Mouse (Mus musculus) limb, embryonic 10.5 days (tissue): ENCODE measurements around the gene Tprgl. TPM values are rescaled to one million over a fixed set of nuclear protein-coding genes. Genes with fewer than 3 reads are reported as not detected.

Source experiments
- DNase-seq: peaks from one replicate; pipeline ENCODE4 v3.0.0-alpha.2; 2017; ENCODE audit warnings: low spot score
- H3K27ac ChIP-seq: fragments of 300-500 bp; sonication (generic); 2 replicates; pipeline ENCODE4 v1.5.1; 2016; ENCODE audit warnings: mild to moderate bottlenecking
- H3K27me3 ChIP-seq: fragments of 300-500 bp; sonication (generic); 2 replicates; pipeline ENCODE4 v1.6.1; 2016; ENCODE audit warnings: low read depth, mild to moderate bottlenecking; ENCODE audit not compliant: poor library complexity, severe bottlenecking
- H3K36me3 ChIP-seq: fragments of 300-500 bp; sonication (generic); 2 replicates; pipeline ENCODE4 v1.6.1; 2016; ENCODE audit warnings: mild to moderate bottlenecking, moderate library complexity
- H3K4me1 ChIP-seq: fragments of 300-500 bp; sonication (generic); 2 replicates; pipeline ENCODE4 v1.6.1; 2016
- H3K4me3 ChIP-seq: fragments of 300-500 bp; sonication (generic); 2 replicates; pipeline ENCODE4 v1.5.1; 2016; ENCODE audit warnings: mild to moderate bottlenecking, moderate library complexity
- H3K9me3 ChIP-seq: fragments of 300-500 bp; sonication (generic); replicated peaks from 2 replicates; pipeline ENCODE4 v1.6.1; 2016; ENCODE audit warnings: mild to moderate bottlenecking
- WGBS: fragments of 180-500 bp; shearing (Covaris S2); methylation state at CpG from one replicate; pipeline ENCODE4 v1.1.7; 2016; 5-methylcytosine and 5-hydroxymethylcytosine counted together
- polyA plus RNA-seq: library from polyadenylated mRNA; unstranded; fragments of >200 nt; fragmentation: Nextera tagmentation; extraction: Ambion mirVana; gene quantifications from 2 replicates; pipeline ENCODE4 v1.2.1, GENCODE M21; 2016

Tprgl gene
- polyA plus RNA-seq, 1 experiment from 2014 or later, result 100 TPM

DNA sequence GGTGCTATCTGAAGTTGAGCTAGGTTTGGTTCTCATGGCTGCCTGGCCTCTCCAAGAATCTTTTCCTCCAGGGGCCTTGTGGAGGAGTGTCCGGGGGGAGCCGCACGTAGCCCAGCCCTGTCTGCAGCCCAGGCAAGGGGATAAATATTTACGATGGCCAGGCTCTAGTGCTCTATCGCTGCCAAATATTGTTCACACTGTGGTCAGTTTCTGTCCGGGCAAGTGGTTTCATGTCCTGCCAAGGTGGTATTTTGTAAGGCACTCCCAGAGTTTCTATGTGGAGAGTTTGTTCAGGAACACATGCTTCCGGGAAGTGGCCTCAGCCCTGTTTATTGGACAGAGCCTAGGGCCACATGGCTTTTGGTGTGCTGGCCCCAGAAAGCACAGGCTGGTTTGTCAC, 20.5 kb upstream of the Tprgl start:
- no peak overlapping the region for H3K27ac ChIP-seq
- no peak for DNase-seq
- H3K36me3 ChIP-seq, result peaks cover 72% of the 10 kb centered on the region
- H3K4me1 ChIP-seq, result peaks cover 29% of the 10 kb centered on the region
- no peaks in the 10 kb centered on the region; the same call in 1 of the 2 replicates for H3K27me3 ChIP-seq
- no peaks in the 10 kb centered on the region for H3K9me3 ChIP-seq
- 81% methylated on average over 7 of the region's 7 CpGs for WGBS
- no peak overlapping the region for H3K4me3 ChIP-seq

DNA sequence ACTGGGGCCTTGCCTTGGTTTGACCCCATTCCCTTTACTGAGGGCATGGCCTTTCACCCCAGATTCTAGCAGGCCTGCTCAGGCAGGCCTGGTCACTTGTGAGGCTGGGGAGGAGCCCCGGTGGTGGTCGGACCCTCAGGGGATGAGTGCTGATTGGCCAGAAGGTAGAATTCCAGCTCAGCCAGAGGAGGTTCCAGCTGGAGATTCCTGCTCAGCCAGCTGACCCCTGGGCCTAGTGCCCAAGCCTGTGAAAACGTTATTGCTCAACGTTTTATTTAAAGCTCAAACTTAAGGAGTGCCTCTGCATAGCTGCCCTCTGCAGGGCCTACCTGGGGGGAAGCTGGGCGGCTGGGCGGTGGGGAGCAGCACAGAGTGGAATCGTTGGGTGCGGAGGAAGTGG, 16.8 kb upstream of the Tprgl start:
- H3K4me1 ChIP-seq, result peaks cover 61% of the 10 kb centered on the region
- no peaks in the 10 kb centered on the region for H3K9me3 ChIP-seq

DNA sequence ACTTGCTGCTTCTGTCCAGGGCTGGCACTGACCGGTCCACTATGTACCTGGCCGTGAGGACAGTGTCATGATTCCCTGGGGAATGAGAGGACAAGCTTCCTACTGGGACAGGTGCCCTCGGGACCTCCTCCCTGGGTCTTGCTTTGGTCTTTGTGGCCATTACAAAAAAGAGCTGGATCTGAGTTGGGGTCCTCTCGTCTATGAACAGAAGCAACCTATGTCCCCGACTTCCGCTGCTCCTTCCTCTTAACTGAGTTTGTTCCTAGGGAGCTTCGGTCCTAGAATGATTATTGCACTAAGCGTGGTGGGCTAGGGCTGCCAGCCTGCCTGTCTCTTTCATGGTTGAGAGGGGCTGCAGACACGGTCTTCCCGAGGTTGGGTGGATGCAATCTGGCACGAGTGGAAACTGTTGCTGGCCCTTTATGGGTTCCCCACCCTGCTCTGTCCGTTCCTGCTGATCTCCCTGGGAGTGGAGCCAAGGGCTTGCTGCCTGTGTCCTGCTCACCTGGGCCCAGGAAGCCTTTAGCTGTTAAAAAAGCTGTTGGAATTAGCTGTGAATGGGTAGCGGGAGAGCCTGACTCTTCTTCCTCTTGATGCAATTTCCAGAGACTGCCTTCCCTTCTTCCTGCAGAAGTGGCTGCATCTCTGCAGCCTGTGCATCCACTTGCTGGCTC, 11.6 kb upstream of the Tprgl start:
- Histone ChIP-seq H3K27me3 (peaks cover 63% of the 10 kb centered on the region), H3K36me3 (peaks cover 9% of the 10 kb centered on the region; the same call in 1 of the 2 replicates), H3K9me3 (no peaks in the 10 kb centered on the region), H3K4me3 (peak overlapping the region; percentile 72), H3K4me1 (peaks cover 80% of the 10 kb centered on the region), H3K27ac (peak overlapping the region; percentile 88; the same call in 1 of the 2 replicates)
- 35% methylated on average over 13 of the region's 13 CpGs for WGBS
- DNase-seq, result no peak

More for the DNA sequence above, 16.8 kb upstream of the Tprgl start:
- 60% methylated on average over 8 of the region's 8 CpGs for WGBS
- H3K27me3 ChIP-seq, result peaks cover 19% of the 10 kb centered on the region
- no peak overlapping the region for H3K4me3 ChIP-seq
- H3K36me3 ChIP-seq, result peaks cover 45% of the 10 kb centered on the region
- H3K27ac ChIP-seq, result no peak overlapping the region
- no peak for DNase-seq

DNA sequence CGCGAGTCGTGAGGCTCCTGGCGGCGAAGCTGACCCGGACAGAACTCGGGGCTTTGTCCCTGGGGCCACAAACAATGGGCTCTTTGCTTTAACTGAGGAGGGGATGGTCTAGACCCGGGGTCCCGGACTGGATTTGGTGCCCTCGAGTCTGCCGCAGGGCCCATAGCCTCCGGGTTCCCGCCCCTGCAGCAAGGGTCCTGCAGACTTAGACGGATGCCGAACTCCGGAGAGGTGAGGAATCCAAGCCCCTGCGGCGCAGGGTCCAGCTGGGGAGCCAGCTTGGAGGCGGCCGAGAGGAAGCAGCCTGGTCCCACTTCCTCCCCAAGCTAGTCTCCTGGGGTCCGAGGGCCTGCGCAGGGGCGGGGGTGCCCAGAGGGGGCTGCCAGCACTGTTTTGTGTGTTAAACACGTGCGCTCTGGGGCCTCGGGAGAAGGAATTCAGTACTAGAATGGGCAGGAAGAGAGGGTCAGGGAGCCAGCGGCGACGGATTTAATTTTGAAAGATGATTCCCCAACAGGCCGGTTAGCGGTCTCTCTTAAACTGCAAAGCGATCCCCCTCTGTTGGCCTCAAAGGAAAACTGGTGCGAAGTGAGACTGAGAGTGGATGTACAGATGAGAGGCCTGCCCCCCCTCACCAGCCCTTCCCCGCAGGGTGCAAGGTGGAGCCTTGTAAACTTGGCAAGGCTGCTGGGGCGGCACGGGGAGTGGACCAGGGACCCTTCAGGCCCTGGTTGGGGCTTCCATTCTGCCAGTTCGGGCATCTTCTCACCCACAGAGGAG, 10.9 kb upstream of the Tprgl start:
- peak overlapping the region; percentile 88 for H3K27ac ChIP-seq
- peaks cover 63% of the 10 kb centered on the region for H3K27me3 ChIP-seq
- 0 out of 2 replicates have a peak, but pooled peaks cover 1% of the 10 kb centered on the region for H3K36me3 ChIP-seq
- DNase-seq, result peak; percentile 73
- peaks cover 73% of the 10 kb centered on the region for H3K4me1 ChIP-seq
- peak overlapping the region; percentile 72 for H3K4me3 ChIP-seq
- WGBS, result 1% methylated on average over 37 of the region's 37 CpGs
- H3K9me3 ChIP-seq, result no peaks in the 10 kb centered on the region

DNA sequence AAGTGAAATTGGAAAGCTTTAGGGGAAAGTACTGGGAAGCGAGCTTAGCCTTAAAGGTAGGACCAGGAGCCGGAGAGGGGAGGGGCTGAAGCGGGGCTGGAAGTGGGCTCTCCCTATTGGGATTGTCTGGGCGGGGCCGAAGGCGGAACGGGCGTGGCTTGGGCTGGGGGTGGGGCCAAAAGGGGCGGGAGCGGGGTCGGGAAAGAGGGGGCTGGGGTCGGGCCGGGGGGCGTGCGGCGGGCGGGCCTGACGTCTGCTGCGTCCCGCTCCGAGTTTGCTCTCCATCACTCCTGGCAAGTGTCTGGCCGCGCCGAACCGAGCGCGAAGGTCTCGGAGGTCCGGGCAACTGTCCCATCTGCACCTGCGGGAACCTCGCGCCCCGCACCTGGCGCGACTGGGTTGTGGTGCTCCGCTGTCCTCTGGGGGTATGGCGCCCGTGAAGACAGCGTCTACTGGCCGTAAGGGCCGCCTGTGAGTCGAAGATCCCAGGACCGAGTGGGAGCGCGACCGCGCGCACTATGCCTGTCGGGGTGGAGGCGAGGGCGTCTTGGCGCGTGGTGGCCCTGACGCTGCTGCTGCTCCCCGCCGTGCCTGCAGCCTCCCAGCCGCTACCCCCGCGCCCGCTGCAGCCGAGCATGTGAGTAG, 10.2 kb upstream of the Tprgl start, which contains the start of gene Megf6:
Gene Megf6, plus strand, starts transcription at position 225 of the 645 bp plus-strand sequence.
- H3K9me3 ChIP-seq, result no peaks in the 10 kb centered on the region
- peak; percentile 96 for DNase-seq
- peaks cover 63% of the 10 kb centered on the region for H3K27me3 ChIP-seq
- WGBS, result under 1% methylated on average over 61 of the region's 61 CpGs
- H3K36me3 ChIP-seq, result no peaks in the 10 kb centered on the region
- peaks cover 67% of the 10 kb centered on the region for H3K4me1 ChIP-seq
- H3K4me3 ChIP-seq, result peak within 1 kb of the TSS; percentile 72
- H3K27ac ChIP-seq, result peak within 1 kb of the TSS; percentile 88

DNA sequence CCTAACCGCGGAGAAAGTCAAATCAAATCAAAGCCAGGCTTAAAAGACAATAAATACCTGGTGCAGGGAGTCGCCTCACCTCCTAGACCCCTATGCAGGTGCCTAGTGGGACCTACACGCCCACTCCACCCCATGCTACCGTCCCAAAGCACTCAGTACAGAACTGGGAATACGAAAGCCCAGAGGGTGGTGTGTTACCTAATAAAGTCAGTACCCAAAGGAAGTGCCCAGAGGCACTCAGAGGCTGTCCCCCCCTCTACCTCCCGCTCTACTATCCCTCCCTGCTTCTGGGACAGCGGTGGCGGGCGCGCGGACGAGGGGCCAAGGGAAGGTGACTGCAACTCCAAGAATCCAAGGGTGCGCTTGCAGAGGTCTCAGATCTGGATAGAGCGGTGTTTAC, 9.6 kb upstream of the Tprgl start:
- peak overlapping the region; percentile 72 for H3K4me3 ChIP-seq
- no peak for DNase-seq
- peaks cover 63% of the 10 kb centered on the region for H3K27me3 ChIP-seq
- no peaks in the 10 kb centered on the region for H3K36me3 ChIP-seq
- no peak overlapping the region for H3K27ac ChIP-seq
- no peaks in the 10 kb centered on the region for H3K9me3 ChIP-seq
- H3K4me1 ChIP-seq, result peaks cover 61% of the 10 kb centered on the region
- 2% methylated on average over 15 of the region's 15 CpGs for WGBS

DNA sequence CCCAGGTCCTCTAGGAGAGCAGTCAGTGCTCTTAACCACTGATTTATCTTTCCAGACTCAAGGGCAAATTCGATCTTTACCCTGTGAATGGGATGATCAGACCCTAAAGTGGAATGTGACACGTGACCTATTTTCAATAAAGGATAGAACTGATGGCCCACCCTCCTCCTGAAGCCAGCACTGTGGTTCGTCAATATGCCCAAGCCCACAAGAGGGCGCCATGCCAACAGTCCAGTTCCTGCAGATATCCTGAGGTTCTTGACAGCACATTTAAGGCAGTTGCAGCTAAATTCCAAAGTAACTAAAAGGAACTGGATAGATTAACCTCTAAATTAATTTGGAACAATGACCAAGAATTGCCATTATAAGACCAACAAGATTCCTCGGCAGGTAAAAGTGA, 6.6 kb upstream of the Tprgl start:
- Histone ChIP-seq H3K4me1 (peaks cover 31% of the 10 kb centered on the region), H3K9me3 (no peaks in the 10 kb centered on the region), H3K36me3 (no peaks in the 10 kb centered on the region), H3K4me3 (no peak overlapping the region), H3K27me3 (peaks cover 42% of the 10 kb centered on the region), H3K27ac (no peak overlapping the region)
- peak; percentile 76 for DNase-seq
- WGBS, result 27% methylated on average over 5 of the region's 5 CpGs

DNA sequence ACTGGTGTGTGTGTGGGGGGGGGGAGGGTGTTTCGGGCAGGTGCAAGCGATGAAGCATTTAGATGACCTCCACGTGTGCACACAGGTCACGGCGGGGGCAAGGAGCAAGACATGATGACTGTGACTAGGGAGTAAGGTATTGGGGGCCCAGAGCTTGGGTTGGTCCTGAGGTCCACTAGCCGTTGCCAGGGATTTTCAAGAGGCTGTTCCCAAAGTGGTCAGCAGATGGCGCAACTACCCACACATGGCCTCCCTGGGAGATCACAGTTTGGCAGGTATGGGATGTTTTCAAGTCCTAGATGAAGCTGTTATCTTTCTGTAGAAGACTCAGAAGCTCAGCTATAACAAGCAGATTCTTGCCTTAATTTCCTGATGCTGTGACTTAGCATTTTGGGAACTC, 2.8 kb upstream of the Tprgl start:
- H3K27me3 ChIP-seq, result peaks cover 9% of the 10 kb centered on the region
- no peak overlapping the region for H3K27ac ChIP-seq
- peaks cover 25% of the 10 kb centered on the region for H3K4me1 ChIP-seq
- peak; percentile 84 for DNase-seq
- H3K36me3 ChIP-seq, result peaks cover 7% of the 10 kb centered on the region
- H3K9me3 ChIP-seq, result no peaks in the 10 kb centered on the region
- WGBS, result 18% methylated on average over 7 of the region's 7 CpGs
- H3K4me3 ChIP-seq, result no peak overlapping the region

DNA sequence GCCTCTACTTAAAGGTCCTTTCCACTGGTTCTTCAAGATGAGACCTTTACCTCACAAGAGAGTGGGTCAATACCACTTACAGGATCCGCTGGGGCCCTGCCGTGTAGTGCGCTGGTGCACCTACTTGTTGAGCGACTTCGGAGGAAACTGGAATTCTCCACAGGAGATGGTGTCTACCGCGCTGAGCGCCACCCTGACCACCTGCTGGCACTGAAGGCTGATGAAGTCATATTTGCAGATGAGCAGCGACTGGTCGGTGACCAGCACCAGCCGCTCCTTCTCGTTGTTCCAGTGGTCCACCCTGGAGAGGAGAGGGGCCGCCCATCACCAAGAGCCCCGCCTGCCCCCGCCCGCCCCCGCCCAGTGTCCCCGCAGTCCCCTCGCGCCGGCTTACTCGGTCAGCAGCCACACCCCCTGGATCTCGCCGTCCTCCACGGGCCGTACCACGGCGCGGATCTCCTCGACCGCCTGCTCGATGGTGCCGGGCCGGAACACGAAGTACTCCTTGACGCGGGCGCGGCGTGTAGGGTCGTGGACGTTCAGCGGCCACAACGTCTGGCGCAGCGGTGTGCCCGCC, 417 bp downstream of the Tprgl start:
- Histone ChIP-seq H3K4me3 (peak overlapping the region; percentile 99), H3K9me3 (no peaks in the 10 kb centered on the region), H3K4me1 (peaks cover 25% of the 10 kb centered on the region), H3K27me3 (no peaks in the 10 kb centered on the region), H3K27ac (peak overlapping the region; percentile 85), H3K36me3 (peaks cover 39% of the 10 kb centered on the region)
- WGBS, result 3% methylated on average over 47 of the region's 47 CpGs
- no peak for DNase-seq

DNA sequence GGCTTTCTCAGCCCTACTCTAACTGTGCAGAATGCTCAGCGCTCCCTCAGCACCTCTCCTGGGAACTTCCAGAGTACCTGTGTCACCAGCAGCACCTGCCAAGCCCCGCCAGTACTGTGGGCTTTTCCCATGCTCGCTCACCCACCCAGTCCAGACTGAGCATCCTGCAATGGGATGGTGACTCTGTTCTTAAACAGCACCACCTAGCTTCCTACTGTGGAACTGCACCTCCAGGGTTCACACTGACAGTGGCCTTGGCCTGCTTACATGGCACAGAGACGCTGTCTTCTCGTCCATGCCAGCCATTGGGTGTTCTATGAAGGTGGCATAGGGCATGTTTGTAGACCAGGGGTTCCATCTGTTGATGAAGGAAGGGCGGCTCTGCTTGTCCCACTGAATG, 1.5 kb downstream of the Tprgl start:
- H3K4me3 ChIP-seq, result peak overlapping the region; percentile 99; the same call in 1 of the 2 replicates

DNA sequence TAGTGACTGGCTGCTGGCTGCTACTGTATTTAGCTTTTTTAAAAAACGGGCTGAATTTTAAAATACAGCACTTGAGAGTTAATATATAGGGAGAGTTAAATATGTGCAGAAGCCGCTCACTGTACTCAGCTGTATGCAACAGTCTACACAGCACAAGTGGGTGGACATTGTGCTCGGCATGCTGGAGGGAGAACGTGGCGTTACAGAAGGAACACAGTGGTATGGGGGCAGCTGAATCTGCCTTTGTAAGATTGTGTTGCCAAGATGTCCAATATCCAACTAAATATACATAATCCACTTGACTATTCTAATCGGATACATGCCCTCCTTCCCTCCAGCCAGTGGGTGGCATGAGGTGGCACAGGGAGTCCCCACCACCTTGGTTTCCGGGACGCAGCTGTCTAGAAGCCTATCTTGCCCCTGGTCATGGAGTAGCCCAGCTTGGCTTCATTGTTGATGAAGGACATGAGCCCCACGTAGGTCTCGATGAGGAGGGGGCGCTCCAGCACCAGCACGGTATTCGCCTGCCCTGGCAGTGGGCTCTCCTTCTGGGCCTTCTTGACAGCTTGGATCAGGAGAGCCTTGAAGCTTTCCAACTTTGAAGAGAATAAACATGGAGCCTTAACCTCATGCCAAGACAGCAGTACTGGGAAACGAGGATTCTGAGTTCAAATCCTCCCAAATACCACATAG, 2.4 kb downstream of the Tprgl start:
- no peak for DNase-seq
- H3K27me3 ChIP-seq, result no peaks in the 10 kb centered on the region
- WGBS, result 95% methylated on average over 14 of the region's 14 CpGs
- no peaks in the 10 kb centered on the region for H3K9me3 ChIP-seq
- peaks cover 56% of the 10 kb centered on the region for H3K36me3 ChIP-seq
- no peak overlapping the region for H3K27ac ChIP-seq
- H3K4me1 ChIP-seq, result peaks cover 25% of the 10 kb centered on the region
- H3K4me3 ChIP-seq, result no peak overlapping the region

More for the DNA sequence above, 1.5 kb downstream of the Tprgl start:
- WGBS, result 23% methylated on average over 6 of the region's 6 CpGs
- peaks cover 50% of the 10 kb centered on the region for H3K36me3 ChIP-seq
- peak; percentile 85 for DNase-seq
- H3K27me3 ChIP-seq, result no peaks in the 10 kb centered on the region
- peaks cover 25% of the 10 kb centered on the region for H3K4me1 ChIP-seq
- no peak overlapping the region for H3K27ac ChIP-seq
- no peaks in the 10 kb centered on the region for H3K9me3 ChIP-seq

DNA sequence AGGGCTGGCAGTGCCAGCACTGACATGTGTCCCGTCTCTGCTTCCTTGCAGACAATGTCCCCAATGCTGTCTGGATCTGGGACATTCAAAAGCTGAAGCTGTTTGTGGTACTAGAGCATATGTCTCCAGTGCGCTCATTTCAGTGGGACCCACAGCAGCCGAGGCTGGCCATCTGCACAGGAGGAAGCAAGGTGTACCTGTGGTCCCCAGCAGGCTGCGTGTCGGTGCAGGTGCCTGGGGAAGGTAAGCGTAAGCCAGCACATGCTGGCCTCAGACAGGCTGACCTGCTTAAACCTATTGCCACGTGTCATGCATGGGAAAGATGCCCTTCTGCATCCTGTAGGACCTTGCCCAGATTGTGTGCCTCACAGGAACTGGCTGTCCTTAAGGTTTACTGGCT, 4.4 kb downstream of the Tprgl start:
- WGBS, result 86% methylated on average over 7 of the region's 7 CpGs
- Histone ChIP-seq H3K27me3 (no peaks in the 10 kb centered on the region), H3K4me3 (no peak overlapping the region), H3K36me3 (peaks cover 76% of the 10 kb centered on the region), H3K4me1 (peaks cover 19% of the 10 kb centered on the region), H3K9me3 (no peaks in the 10 kb centered on the region), H3K27ac (no peak overlapping the region)
- DNase-seq, result no peak
